Mouse (Mus musculus): Measurements from ENCODE around the gene Prm1. TPM values are rescaled to one million over a fixed set of nuclear protein-coding genes. Genes with fewer than 3 reads are reported as not detected.

Gene Prm1
- polyA plus RNA-seq, 1 experiment: not detected

DNA sequence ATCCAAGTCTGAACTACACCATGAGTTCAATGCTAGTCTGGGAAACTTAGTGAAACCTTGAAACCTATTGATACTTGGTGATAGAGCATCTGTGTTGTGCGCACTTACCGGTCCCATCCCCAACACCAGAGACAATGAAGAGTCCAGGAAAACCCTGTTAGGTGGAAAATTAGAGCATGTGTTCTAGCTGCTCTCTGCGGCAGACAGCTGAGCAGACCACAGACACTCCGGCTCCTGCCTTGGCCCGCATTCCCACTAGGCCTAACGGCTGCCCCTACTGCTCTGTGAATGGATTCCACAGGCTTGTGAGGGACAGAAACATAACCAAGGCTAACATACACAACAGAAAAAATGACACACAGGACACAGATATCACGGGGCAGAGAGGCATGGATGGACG lies 32.1 kb downstream of the Prm1 start:
- no peak for TF ChIP-seq GATA1 (IDR thresholded peaks at IDR 0.05; ENCODE audit: low read length)

DNA sequence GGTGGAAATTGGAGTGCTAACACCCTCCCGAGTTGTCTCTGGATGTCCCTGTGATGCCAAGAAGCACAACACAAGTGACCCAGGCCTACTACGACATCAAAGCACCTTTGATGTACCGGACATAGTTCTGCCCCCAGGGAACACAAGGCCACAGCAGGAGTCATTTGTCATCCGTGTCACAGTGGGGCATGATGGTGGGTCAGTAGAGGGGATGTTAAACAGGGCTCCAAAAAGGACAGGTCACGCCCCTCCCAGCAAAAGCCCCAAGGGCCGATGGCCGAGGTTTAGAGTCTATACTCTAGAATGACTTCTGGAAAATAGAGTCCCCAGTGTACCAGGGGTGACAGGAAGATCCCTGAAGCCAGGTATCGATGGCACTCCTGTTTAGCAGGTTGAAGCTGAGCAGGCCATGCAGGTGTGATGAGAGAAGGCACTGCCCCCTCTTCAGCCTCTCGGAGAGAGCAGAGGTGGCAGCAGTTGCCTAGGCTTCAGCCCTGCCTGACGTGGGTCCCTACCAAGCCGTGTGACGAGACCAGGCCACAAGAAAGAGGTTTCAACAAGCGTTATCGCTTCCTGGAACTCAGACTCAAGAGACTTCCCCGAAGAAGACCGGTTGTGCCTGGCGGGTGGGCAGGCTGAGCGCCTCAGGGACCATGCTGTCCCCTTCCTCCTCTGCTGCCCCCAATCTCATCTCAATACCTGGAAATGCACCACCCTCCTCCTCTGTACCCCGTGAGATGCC lies 33.7 kb downstream of the Prm1 start:
- no peak for TF ChIP-seq GATA1 (IDR thresholded peaks at IDR 0.05; ENCODE audit: low read length)

DNA sequence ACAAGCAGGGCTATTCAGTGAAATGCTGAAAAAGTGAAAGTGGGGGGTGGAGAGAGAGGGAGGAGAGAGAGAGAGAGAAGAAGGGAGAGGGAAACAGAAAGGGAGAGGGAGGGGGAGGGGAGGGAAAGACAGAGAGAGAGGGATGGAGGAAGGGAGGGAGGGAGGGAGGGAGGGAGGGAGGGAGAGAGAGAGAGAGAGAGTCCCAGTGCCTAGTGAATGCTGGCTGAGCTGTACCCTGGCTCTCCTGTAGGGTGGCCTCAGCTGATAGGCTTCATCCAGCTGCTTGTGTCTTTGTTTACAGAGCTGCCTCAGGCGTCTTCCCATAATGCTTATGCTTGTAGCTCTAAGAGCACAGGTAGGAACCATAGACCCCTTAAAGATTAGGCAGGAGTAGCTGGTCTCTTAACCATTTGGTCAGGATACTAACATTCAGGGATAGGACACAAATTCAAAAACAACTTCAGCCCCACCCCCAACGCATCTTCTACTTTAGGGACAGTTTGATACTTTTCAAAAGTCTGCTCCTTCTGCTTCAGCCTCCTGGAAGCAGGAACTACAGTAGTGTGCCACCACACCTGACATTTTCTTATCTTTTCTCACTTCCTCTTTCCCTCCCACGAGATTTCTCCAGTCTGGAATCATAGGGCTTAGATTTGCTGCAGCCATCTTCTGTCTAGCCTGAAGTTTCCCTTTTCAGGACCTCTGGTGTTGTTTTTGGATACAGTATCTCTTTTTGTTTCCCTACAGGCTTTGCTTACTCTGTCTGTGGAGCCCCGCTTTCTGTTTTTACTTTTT lies 34.9 kb downstream of the Prm1 start:
- no peak for TF ChIP-seq GATA1 (IDR thresholded peaks at IDR 0.05; ENCODE audit: low read length)

DNA sequence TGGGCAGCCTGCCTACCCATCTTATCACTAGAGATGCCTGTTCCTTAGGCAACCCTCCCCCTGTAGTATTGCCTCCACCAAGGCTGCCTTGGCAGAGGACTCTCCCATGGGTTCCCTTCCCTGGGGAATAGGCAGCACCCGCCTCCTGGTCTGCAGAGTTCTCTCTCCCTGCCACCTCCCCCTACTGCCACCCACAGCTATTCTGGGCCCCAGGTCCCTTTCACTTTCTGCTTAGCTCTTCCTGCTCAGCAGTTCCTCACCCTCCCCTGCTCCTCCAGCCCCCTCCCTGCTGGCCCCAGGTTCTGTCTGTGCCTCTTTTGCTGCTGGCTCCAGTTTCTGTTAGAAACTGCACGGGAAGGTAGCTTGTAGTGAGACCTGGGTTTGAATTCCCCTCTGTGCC lies 36.0 kb downstream of the Prm1 start:
- no peak for TF ChIP-seq GATA1 (IDR thresholded peaks at IDR 0.05; ENCODE audit: low read length)

DNA sequence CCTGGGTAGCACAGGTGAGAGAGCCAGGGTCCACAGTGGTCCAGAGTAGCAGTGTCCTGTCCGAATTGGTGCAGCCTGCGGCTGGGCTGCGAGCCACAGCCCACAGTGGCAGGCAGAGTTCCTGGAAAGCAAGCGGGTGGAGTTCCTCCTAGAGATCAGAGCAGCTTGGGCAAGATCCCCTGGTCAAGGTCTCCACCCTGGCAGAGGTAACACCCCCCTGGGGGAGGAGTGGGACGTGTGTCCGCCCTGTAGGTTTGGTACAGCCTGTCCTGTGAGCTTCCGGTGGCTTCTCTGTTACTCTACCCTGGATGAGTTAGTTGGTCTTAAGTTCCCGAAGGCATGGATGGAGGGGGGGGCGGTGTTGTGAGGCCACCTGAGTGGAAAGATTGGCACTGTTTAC lies 36.8 kb downstream of the Prm1 start:
- no peak for TF ChIP-seq GATA1 (IDR thresholded peaks at IDR 0.05; ENCODE audit: low read length)

DNA sequence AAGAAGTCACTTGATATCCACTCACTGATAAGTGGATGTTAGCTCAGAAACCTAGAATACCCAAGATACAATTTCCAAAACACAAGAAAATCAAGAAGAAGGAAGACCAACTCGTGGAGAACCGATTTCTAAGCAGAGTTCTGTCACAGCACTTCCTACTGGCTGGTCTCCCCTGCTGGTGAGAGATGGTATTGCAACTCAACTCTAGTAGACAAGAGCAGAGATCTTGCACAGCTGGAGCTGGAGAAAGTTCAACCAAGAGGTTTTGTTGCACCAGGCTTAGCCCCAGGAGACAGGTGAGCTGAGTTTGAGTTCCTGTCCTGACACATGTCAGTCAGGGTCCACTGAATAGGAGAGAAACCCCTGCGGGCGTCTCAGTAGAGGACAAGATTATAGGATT lies 38.5 kb downstream of the Prm1 start:
- TF ChIP-seq GATA1 (IDR thresholded peaks at IDR 0.05; ENCODE audit: low read length): no peak

DNA sequence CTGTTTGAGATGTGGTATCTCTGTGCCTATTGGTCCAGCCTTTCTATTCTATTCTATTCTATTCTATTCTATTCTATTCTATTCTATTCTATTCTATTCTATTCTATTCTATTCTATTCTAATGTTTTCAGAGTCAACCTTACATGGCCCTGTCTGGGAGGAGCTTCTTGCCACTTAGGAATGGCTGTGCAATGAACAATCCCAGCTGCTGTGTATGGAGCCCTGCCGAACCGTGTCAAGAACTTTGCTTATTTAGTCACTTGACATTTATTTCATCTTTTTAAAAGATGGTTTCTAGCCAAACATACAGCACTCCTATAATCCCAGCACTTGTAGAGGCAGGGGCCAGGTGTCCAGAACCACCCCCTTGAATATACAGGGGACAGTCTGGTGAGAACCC lies 41.3 kb downstream of the Prm1 start:
- no peak for TF ChIP-seq GATA1 (IDR thresholded peaks at IDR 0.05; ENCODE audit: low read length)

DNA sequence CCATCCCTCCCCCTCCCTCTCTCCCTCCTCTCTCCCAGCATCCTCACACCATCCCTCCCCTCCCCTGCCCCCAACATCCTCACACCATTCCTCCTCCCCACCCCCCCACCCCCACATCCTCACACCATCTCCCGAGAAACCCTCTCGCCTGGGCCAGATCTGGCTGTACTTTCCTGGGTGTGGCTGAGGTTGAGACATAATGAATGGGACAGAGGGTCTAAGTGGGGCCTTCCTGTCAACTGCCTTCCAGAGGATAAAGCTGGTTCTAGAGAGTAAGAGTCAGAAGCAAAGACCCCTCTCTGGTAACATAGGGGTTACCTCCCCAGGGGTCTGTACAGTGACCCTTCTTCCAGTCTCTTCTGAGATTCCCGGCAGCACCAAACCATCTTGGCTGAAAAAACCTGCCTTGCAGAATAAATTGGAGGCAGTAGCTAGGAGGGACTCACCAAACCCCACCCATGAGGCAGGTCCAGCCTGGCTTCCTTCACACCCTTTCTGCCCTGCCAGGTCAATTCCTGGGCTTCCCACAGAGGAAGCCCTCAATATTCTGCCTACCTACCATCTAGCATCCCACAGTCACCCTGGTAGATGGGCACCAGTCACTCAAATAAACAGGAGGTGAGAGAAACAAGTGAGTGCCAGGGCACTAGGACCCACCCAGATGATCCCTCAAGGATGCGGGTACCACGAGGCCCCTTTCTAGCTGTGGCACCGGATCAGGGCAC lies 41.9 kb downstream of the Prm1 start:
- TF ChIP-seq GATA1 (IDR thresholded peaks at IDR 0.05; ENCODE audit: low read length): no peak

DNA sequence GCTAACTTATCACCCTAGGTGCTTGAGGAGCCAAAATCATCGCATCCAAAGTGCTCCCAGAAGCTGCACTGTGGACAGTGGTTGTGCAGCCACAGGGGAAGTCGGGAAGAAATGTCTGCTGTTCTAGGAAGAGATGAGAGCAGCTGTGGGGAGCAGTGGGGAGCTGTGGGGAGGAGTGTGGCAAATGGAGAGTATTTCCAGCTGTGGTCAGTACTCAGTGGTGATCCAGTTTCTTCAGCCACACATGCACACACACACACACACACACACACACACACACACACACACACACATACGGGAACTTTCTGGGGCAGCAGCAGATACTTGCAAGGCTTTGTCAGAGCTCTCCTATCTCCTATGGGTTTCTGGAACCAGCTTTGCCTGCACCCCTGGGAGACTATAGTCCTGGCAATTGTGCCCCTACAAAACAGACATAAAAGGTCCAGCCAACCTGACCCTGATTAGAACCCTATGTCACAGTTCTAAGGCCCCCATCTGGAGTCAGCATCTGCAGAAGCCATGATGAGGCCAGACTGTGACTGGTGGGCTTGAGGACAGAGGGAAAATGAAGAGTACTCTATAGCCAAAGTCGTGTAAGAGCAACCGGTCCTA lies 43.0 kb downstream of the Prm1 start:
- no peak for TF ChIP-seq GATA1 (IDR thresholded peaks at IDR 0.05; ENCODE audit: low read length)

DNA sequence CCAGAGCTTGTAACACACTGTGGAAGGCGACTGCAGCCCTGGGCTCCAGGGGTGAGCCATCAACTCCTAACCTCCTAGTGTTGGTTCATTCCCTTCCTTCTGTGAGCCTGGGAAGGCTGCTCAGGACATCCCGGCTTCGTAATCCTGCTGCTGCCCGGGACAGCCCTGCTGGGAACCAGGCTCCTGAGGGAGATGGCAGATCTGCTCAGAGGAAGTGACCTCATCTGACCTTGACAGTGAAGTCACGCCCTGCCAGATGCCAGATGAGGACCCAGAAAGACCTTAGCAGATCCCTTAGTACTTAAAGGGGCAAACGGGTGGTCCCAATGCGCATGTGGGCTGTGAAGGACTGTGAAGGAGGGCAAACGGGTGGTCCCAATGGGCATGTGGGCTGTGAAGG lies 44.5 kb downstream of the Prm1 start:
- TF ChIP-seq GATA1 (IDR thresholded peaks at IDR 0.05; ENCODE audit: low read length): no peak

DNA sequence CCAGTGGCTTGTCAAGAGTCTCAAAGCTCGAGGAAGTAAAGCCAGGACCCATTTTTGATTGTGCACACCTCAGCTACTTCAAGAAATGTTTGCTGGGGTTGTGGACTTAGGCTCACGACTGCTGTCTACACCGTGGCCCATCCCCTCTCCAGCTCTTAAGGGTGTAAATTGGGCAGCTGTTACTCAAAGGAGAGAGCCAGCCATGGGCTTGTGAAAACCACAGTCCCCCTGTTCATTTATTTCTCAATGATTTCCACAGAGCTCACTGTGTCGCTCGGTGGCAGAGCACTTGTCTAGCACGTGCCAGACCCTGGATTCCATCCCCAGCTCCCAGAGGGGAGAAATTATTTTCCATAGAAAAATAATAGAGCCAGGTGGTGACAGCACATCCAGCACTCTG lies 49.5 kb downstream of the Prm1 start:
- TF ChIP-seq GATA1 (IDR thresholded peaks at IDR 0.05; ENCODE audit: low read length): no peak

DNA sequence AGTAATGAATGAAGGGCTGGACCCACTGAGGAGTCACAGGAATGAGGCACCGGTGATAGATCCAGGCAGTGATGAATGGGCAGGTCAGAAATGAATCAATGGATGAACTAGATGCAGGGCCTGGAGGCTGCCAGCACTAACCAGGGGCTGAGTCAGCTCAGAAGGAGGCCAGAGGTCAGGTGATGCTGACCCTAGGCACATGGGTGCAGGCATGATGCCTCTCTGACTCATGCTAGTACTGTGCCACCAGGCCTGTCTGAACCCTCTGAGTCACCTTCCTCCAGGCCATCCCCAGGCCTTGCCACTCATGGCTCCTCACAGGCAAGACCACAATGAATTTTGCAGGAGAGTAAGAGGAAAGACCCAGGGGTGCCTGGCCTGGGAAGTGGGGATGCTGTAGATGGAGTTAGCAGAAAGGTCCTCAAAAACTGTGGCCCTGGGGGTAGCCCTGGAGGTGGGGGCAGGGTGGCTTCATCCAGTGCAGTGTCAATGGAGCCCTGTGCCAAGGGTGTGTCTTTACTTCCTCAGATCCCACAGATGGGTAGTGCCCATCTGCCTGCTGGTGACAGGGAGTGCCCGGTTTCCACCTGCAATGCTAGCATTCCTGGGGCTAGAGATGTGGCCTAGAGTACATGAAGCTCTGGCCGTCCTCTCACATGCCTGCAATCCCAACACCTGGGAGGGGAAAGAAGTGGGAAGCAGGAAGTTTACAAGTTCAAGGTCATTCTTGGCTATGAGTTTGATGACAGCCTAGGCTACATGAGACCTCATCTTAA lies 50.9 kb downstream of the Prm1 start:
- TF ChIP-seq GATA1 (IDR thresholded peaks at IDR 0.05; ENCODE audit: low read length): no peak

DNA sequence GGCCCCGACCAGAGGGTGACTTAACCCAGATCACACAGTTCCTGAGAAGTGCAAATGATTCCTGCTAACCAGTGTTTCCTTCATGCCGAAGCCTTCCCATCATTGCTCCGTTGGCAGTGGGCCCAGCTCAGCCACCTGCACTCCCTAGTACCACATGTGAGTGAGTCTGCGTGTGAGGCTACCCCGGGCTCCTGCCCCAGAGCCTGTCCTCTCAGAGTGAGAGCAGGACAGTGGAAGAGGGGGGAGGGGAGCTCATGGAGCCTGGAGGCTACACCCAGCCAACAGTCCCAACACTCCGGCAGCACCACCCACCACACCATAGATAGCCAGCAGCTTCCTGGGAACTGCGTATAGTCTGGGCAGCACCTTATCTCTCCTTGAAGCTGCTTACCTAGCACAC lies 55.8 kb downstream of the Prm1 start:
- TF ChIP-seq GATA1 (IDR thresholded peaks at IDR 0.05; ENCODE audit: low read length): no peak

DNA sequence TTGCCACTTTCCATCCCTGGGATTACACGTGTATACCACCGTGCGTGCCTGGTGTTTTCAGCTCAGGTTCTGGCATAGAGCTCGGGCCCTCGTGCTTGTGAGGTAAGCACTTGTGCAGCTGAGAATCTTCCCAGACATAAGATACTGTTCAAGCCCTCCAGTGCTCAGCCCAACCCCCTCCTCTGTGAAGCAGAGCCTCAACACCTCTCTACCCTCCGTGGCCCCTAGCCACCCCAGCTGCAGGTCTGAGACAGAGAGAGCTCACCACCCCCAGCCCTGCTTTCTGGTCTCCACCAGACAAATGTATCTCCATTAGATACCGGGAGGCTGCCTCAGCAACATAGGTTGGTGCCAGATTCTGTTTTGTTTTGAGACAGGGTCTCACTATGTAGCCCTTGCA lies 56.4 kb downstream of the Prm1 start:
- no peak for TF ChIP-seq GATA1 (IDR thresholded peaks at IDR 0.05; ENCODE audit: low read length)

Other genes starting within 250 kb of the Prm1 start
- 6.9 and 9.4 TPM in 2 replicates for gene Socs1, start 20.3 kb downstream of the Prm1 start, polyA plus RNA-seq (2012)
- gene Tnp2, start 17.2 kb downstream of the Prm1 start, polyA plus RNA-seq (2012): not detected in 2 replicates
- not detected in 2 replicates for gene Prm3, start 14.9 kb downstream of the Prm1 start, polyA plus RNA-seq (2012)
- not detected in 2 replicates for gene Prm2, start 9.7 kb downstream of the Prm1 start, polyA plus RNA-seq (2012)
- gene Gm11172, start 7.1 kb upstream of the Prm1 start, polyA plus RNA-seq (2012): not detected in 2 replicates
- gene Rmi2, start 29.2 kb upstream of the Prm1 start, polyA plus RNA-seq (2012): 5.8 and 7.3 TPM in 2 replicates

Data from G1E-ER4 (cell line).